Mouse (Mus musculus) small intestine, adult 2 months (tissue): ENCODE results near the gene Gm20388.

ENCODE experiments used
- CTCF ChIP-seq: fragments of 200-500 bp; IDR thresholded peaks from 2 replicates; pipeline ENCODE4 v1.5.1; 2012; ENCODE audit warnings: low read depth, mild to moderate bottlenecking, control low read depth, inconsistent platforms, low read length, moderate library complexity, mixed read lengths; ENCODE audit not compliant: insufficient replicate concordance, insufficient read length; ENCODE audit errors: extremely low read depth
- POLR2A ChIP-seq: fragments of 200-500 bp; IDR thresholded peaks from 2 replicates; pipeline ENCODE4 v1.6.1; 2012; ENCODE audit warnings: low read depth, mild to moderate bottlenecking, control low read depth, inconsistent platforms, low read length, moderate library complexity

DNA sequence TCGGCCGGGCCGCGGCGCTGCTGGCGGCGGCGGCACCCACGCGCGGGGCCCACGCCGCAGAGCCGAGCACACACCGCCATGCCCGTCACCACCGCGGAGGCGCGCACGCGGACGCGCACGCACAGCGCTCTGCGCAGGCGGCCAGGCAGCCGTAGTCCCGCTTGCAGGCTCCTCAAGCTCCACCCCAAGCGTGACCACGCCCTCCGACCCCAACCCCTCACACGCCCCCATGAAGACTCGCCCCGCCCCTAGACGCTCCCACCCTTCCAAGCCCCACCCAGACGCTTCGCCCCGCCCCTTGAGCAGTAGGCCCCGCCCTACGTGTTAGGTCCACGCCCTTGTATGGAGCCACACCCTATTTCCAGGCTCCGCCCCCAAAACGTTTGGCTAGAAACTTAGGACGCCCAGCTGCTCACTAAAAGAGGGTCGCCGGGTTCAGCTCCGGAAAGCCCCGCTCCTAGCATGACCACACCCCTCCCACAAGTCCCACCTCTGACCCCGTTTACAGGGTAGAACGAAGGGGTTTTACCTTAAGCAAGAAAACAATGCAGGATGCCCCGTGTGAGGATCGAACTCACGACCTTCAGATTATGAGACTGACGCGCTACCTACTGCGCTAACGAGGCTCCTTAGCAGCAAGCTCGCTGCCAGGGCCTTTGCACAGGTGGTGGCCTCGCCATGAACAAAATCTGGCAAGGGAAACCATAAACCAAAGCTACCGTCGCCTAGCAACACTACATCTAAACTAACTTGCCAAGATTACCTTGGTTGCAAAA, 1668.2 kb downstream of the Gm20388 start, which contains the start of gene Fbxo31:
- peak; percentile 38; the same call in 1 of the 2 replicates for TF ChIP-seq POLR2A
- TF ChIP-seq CTCF: no peak
